Mouse (Mus musculus) hindbrain, postnatal 0 days (tissue): ENCODE data around the gene She. TPM values are rescaled to one million over a fixed set of nuclear protein-coding genes. Genes with fewer than 3 reads are reported as not detected.
"Not testable (repeated sequence)": the region's sequence is repeated elsewhere in the genome, so short reads cannot be mapped to it uniquely, and the experiment has no call there.

ENCODE experiments used
- ATAC-seq: fragments of 200-750 bp; cut with Nextera tagmentation; 2 replicates; pipeline ENCODE4 v1.8.0; 2017; ENCODE audit warnings: mild to moderate bottlenecking, moderate TSS enrichment, moderate library complexity
- DNase-seq: peaks from one replicate; pipeline ENCODE4 v3.0.0-alpha.2; 2015; ENCODE audit warnings: low spot score
- H3K27ac ChIP-seq: fragments of 300-500 bp; sonication (generic); 2 replicates; pipeline ENCODE4 v1.5.1; 2014; ENCODE audit warnings: mild to moderate bottlenecking
- H3K27me3 ChIP-seq: fragments of 300-500 bp; sonication (generic); 2 replicates; pipeline ENCODE4 v1.6.1; 2014; ENCODE audit warnings: low read length, mixed read lengths; ENCODE audit not compliant: insufficient read depth
- H3K36me3 ChIP-seq: fragments of 300-500 bp; sonication (generic); 2 replicates; pipeline ENCODE4 v1.6.1; 2014; ENCODE audit warnings: low read length, mixed read lengths; ENCODE audit not compliant: insufficient read depth
- H3K4me1 ChIP-seq: fragments of 300-500 bp; sonication (generic); 2 replicates; pipeline ENCODE4 v1.6.1; 2014; ENCODE audit warnings: antibody characterized with exemption, low read length, mixed read lengths; ENCODE audit not compliant: insufficient read depth
- H3K4me2 ChIP-seq: fragments of 300-500 bp; sonication (generic); 2 replicates; pipeline ENCODE4 v1.6.1; 2014; ENCODE audit warnings: low read depth, mild to moderate bottlenecking, low read length, moderate library complexity, mixed read lengths
- H3K4me3 ChIP-seq: fragments of 300-500 bp; sonication (generic); 2 replicates; pipeline ENCODE4 v1.5.1; 2014; ENCODE audit warnings: low read length
- H3K9ac ChIP-seq: fragments of 300-500 bp; sonication (generic); replicated peaks from 2 replicates; pipeline ENCODE4 v1.6.1; 2014; ENCODE audit warnings: mild to moderate bottlenecking, low read length, moderate library complexity, mixed read lengths
- H3K9me3 ChIP-seq: fragments of 300-500 bp; sonication (generic); 2 replicates; pipeline ENCODE4 v1.6.1; 2016; ENCODE audit warnings: low read length, mixed read lengths
- CTCF ChIP-seq: IDR thresholded peaks from 2 replicates; pipeline ENCODE4 v1.5.1; 2016; ENCODE audit warnings: antibody characterized with exemption, control low read depth, low read depth
- WGBS: fragments of 180-500 bp; shearing (Covaris S2); extraction: QIAGEN DNeasy Blood & Tissue Kit; methylation state at CpG from one replicate; pipeline ENCODE4 v1.1.7; 2014; 5-methylcytosine and 5-hydroxymethylcytosine counted together
- polyA plus RNA-seq: library from polyadenylated mRNA; unstranded; fragments of >200 nt; fragmentation: Nextera tagmentation; extraction: Ambion mirVana; gene quantifications from 2 replicates; pipeline ENCODE4 v1.2.1, GENCODE M21; 2015
- total RNA-seq: library from RNA; depleted of rRNA; stranded (reverse); fragments of >200 nt; gene quantifications from 2 replicates; pipeline ENCODE4 v1.2.3, GENCODE M21; 2014

The She gene
- total and polyA plus RNA-seq, 2 experiments from 2014 or later = 1.1 to 1.9 TPM

- Histone ChIP-seq H3K36me3 (no peaks in the 10 kb centered on the region), H3K27ac (no peak overlapping the region), H3K4me2 (no peak overlapping the region), H3K4me3 (no peak overlapping the region), H3K4me1 (no peaks in the 10 kb centered on the region), H3K9ac (no peak overlapping the region), H3K9me3 (no peaks in the 10 kb centered on the region), H3K27me3 (no peaks in the 10 kb centered on the region)
- no peak for ATAC-seq
- no peak for DNase-seq
- 86% methylated on average over 3 of the region's 3 CpGs for WGBS
- TF ChIP-seq CTCF = no peak
These were observed 29.2 kb downstream of the She start for GRCm38 (mm10) chr3:89860343-89860742.

- Histone ChIP-seq H3K27ac (no peak overlapping the region), H3K9me3 (no peaks in the 10 kb centered on the region), H3K9ac (no peak overlapping the region), H3K27me3 (no peaks in the 10 kb centered on the region), H3K4me1 (no peaks in the 10 kb centered on the region), H3K4me2 (0 out of 2 replicates have a peak overlapping the region, but pooled peaks have one; percentile 16), H3K4me3 (no peak overlapping the region), H3K36me3 (no peaks in the 10 kb centered on the region)
- 15% methylated on average over 4 of the region's 4 CpGs for WGBS
- TF ChIP-seq CTCF = no peak
- ATAC-seq (peak; percentile 66), DNase-seq (peak; percentile 77)
These were observed 29.9 kb downstream of the She start for GRCm38 (mm10) chr3:89861070-89861469.

GRCm38 (mm10) chr3:89862182-89862761 is 31.1 kb downstream of the She start:
- 83% methylated on average over 8 of the region's 8 CpGs for whole genome bisulfite sequencing
- Histone ChIP-seq H3K9ac (no peak overlapping the region), H3K4me2 (no peak overlapping the region), H3K4me1 (no peaks in the 10 kb centered on the region), H3K27ac (no peak overlapping the region), H3K4me3 (no peak overlapping the region), H3K9me3 (no peaks in the 10 kb centered on the region), H3K27me3 (no peaks in the 10 kb centered on the region), H3K36me3 (no peaks in the 10 kb centered on the region)
- no peak for ATAC-seq
- DNase-seq = no peak
- no peak for TF ChIP-seq CTCF

GRCm38 (mm10) chr3:89863276-89863675 is 32.1 kb downstream of the She start:
- not testable (repeated sequence) for H3K9ac ChIP-seq, H3K27ac ChIP-seq, H3K27me3 ChIP-seq, H3K4me2 ChIP-seq, H3K4me1 ChIP-seq, DNase-seq, H3K9me3 ChIP-seq, H3K36me3 ChIP-seq, ATAC-seq, H3K4me3 ChIP-seq
- 87% methylated on average over 3 of the region's 3 CpGs for WGBS

GRCm38 (mm10) chr3:89863716-89864509 is 32.7 kb downstream of the She start:
- no peak overlapping the region for H3K27ac ChIP-seq
- peak; percentile 25 for TF ChIP-seq CTCF
- DNase-seq = no peak
- no peaks in the 10 kb centered on the region for H3K9me3 ChIP-seq
- H3K4me3 ChIP-seq = no peak overlapping the region
- H3K9ac ChIP-seq = no peak overlapping the region
- 83% methylated on average over 9 of the region's 9 CpGs for WGBS
- H3K27me3 ChIP-seq = no peaks in the 10 kb centered on the region
- ATAC-seq = no peak
- peaks cover 5% of the 10 kb centered on the region for H3K4me1 ChIP-seq
- no peak overlapping the region for H3K4me2 ChIP-seq
- H3K36me3 ChIP-seq = no peaks in the 10 kb centered on the region

GRCm38 (mm10) chr3:89865020-89865419 is 33.9 kb downstream of the She start:
- DNase-seq (no peak), ATAC-seq (no peak)
- Histone ChIP-seq H3K36me3 (no peaks in the 10 kb centered on the region), H3K27me3 (no peaks in the 10 kb centered on the region), H3K4me2 (no peak overlapping the region), H3K4me3 (no peak overlapping the region), H3K9ac (no peak overlapping the region), H3K27ac (no peak overlapping the region), H3K9me3 (no peaks in the 10 kb centered on the region), H3K4me1 (peaks cover 5% of the 10 kb centered on the region)
- TF ChIP-seq CTCF = no peak
- whole genome bisulfite sequencing = 42% methylated on average over 6 of the region's 6 CpGs

- Histone ChIP-seq H3K9me3 (no peaks in the 10 kb centered on the region), H3K9ac (no peak overlapping the region), H3K4me3 (no peak overlapping the region), H3K4me1 (peaks cover 5% of the 10 kb centered on the region), H3K36me3 (no peaks in the 10 kb centered on the region), H3K4me2 (no peak overlapping the region), H3K27me3 (no peaks in the 10 kb centered on the region), H3K27ac (no peak overlapping the region)
- no peak for TF ChIP-seq CTCF
- ATAC-seq (no peak), DNase-seq (no peak)
- WGBS = 71% methylated on average over 4 of the region's 4 CpGs
These were observed 34.6 kb downstream of the She start for GRCm38 (mm10) chr3:89865764-89866163.
